In genomic region chr9:56864216-56864729, GRCm38 (mm10) we compare ENCODE assay signal across 8 mouse cellular contexts. TPM values are rescaled to one million over a fixed set of nuclear protein-coding genes. Genes with fewer than 3 reads are reported as not detected.
DNase-seq lines count a peak whose midpoint lies in the region; ATAC-seq and TF ChIP-seq lines count a peak whose summit lies in the region.

Gene Odf3l1, minus strand, starts transcription at chr9:56864679.

- no peaks in the 10 kb centered on the region for H3K36me3 ChIP-seq in lung, embryonic 16.5 days (ENCODE audit: control insufficient read depth, insufficient read depth, low read length)
- H3K36me3 ChIP-seq in heart, embryonic 14.5 days (ENCODE audit: control insufficient read depth, insufficient read depth, low read length) = no peaks in the 10 kb centered on the region

- DNase-seq in lung, postnatal 25 days (ENCODE audit: low spot score) = no peak
- peak; percentile 40 to 62 for DNase-seq in kidney, postnatal 36 days
- DNase-seq in spleen, adult 18-20 months = no peak
- no peak for DNase-seq in left cerebral cortex, adult 18-20 months (ENCODE audit: low spot score in 2 of 2)
- DNase-seq in cerebellum, adult 11-12 months = no peak

- peak within 1 kb of the TSS; percentile 58 for H3K4me3 ChIP-seq in lung, embryonic 16.5 days (ENCODE audit: low read length)
- peak within 1 kb of the TSS; percentile 60 to 64 for H3K4me3 ChIP-seq in heart, embryonic 14.5 days (ENCODE audit: control insufficient read depth in 1 of 2, insufficient read depth in 1 of 2, low read depth in 1 of 2, low read length in 2 of 2)
- H3K4me3 ChIP-seq in olfactory bulb, adult 2 months (ENCODE audit: insufficient read depth, low read depth, low read length) = peak within 1 kb of the TSS; percentile 18

- H3K9ac ChIP-seq in lung, embryonic 16.5 days (ENCODE audit: low read length) = peak within 1 kb of the TSS; percentile 76
- H3K9ac ChIP-seq in heart, embryonic 14.5 days (ENCODE audit: low read length) = peak within 1 kb of the TSS; percentile 89

- H3K9me3 ChIP-seq in lung, embryonic 16.5 days (ENCODE audit: control insufficient read depth, low read length) = no peaks in the 10 kb centered on the region
- H3K9me3 ChIP-seq in heart, embryonic 14.5 days (ENCODE audit: control insufficient read depth, low read length) = no peaks in the 10 kb centered on the region

- H3K4me1 ChIP-seq in lung, embryonic 16.5 days (replicated peaks; ENCODE audit: control insufficient read depth, insufficient read depth, low read length) = peaks cover 58% of the 10 kb centered on the region
- H3K4me1 ChIP-seq in heart, embryonic 14.5 days (ENCODE audit: control insufficient read depth in 2 of 2, insufficient read depth in 2 of 2, low read length in 2 of 2) = peaks cover 50 to 64% of the 10 kb centered on the region in 2 experiments
- peaks cover 25% of the 10 kb centered on the region for H3K4me1 ChIP-seq in olfactory bulb, adult 2 months (ENCODE audit: control insufficient read depth, insufficient read depth, low read length)

- H3K4me2 ChIP-seq in lung, embryonic 16.5 days (ENCODE audit: low read depth, low read length) = peak within 1 kb of the TSS; percentile 71
- peak within 1 kb of the TSS; percentile 87 for H3K4me2 ChIP-seq in heart, embryonic 14.5 days (ENCODE audit: low read length)

- ATAC-seq in lung, embryonic 16.5 days (ENCODE audit: low read depth) = no peak
- no peak for ATAC-seq in heart, embryonic 14.5 days (ENCODE audit: insufficient number of reproducible peaks, insufficient read depth, low FRiP score, low read depth)

- no peaks in the 10 kb centered on the region for H3K27me3 ChIP-seq in lung, embryonic 16.5 days (ENCODE audit: control insufficient read depth, insufficient read depth, low read depth, low read length)
- no peaks in the 10 kb centered on the region for H3K27me3 ChIP-seq in heart, embryonic 14.5 days (ENCODE audit: control insufficient read depth, insufficient read depth, low read length)

- no peak for TF ChIP-seq CTCF in olfactory bulb, adult 2 months (IDR thresholded peaks at IDR 0.05; ENCODE audit: insufficient read depth, low read depth, low read length)

- no peak for TF ChIP-seq POLR2A in olfactory bulb, adult 2 months (IDR thresholded peaks at IDR 0.05; ENCODE audit: insufficient read depth, low read depth, low read length)

- peak within 1 kb of the TSS; percentile 69 for H3K27ac ChIP-seq in lung, embryonic 16.5 days (ENCODE audit: low read length)
- H3K27ac ChIP-seq in heart, embryonic 14.5 days (replicated peaks in 1 of 2; ENCODE audit: control insufficient read depth in 1 of 2, insufficient read depth in 1 of 2, low read depth in 2 of 2, low read length in 2 of 2) = peak within 1 kb of the TSS; percentile 91 to 96
- no peak within 1 kb of the TSS for H3K27ac ChIP-seq in olfactory bulb, adult 2 months (ENCODE audit: insufficient read depth, low read depth, low read length)

- WGBS in lung, embryonic 16.5 days = 10% methylated on average over 3 of the region's 3 CpGs
- WGBS in heart, embryonic 14.5 days = 1% methylated on average over 3 of the region's 3 CpGs
- 64% methylated on average over 3 of the region's 3 CpGs for WGBS in olfactory bulb, adult 2 months

RNA-seq across cellular contexts. Expression of gene Odf3l1, which starts in this region (rescaled TPM):
- 0.20 and 1.1 TPM in 2 replicates for polyA plus RNA-seq in lung, embryonic 16.5 days (2015; fragmentation: Nextera tagmentation; extraction: Ambion mirVana)
- 0.50 and 0.72 TPM in 2 replicates for polyA plus RNA-seq in heart, embryonic 14.5 days (2014; fragmentation: Nextera tagmentation; extraction: Ambion mirVana)
- polyA plus RNA-seq in olfactory bulb, adult 2 months (2012; ENCODE audit: insufficient read depth, insufficient read length, low replicate concordance, missing spikeins) = not detected in 2 replicates
- total RNA-seq in left cerebral cortex, adult 18-20 months (2021) = not detected

Comparison
In these comparisons a context has a peak if more than half of its experiments do, and no peak if none do; other contexts are left out.
1. DNase-seq: peak in kidney, postnatal 36 days (2 of 2); none in lung, postnatal 25 days (single experiment), spleen, adult 18-20 months (0 of 2), left cerebral cortex, adult 18-20 months (0 of 2) and cerebellum, adult 11-12 months (single experiment).
2. Peak in every context shown above with its lines, with median percentiles within 50 percentile points of each other: H3K4me3 ChIP-seq.